Mouse (Mus musculus) limb, embryonic 15.5 days (tissue): ENCODE measurements around the gene Cxadr. TPM values are rescaled to one million over a fixed set of nuclear protein-coding genes. Genes with fewer than 3 reads are reported as not detected.

Experiments
- ATAC-seq: fragments of 200-750 bp; cut with Nextera tagmentation; 2 replicates; pipeline ENCODE4 v1.8.0; 2017; ENCODE audit warnings: low read depth, moderate TSS enrichment; ENCODE audit not compliant: insufficient number of reproducible peaks, low FRiP score, low TSS enrichment
- H3K27ac ChIP-seq: fragments of 300-500 bp; sonication (generic); 2 replicates; pipeline ENCODE4 v1.5.1; 2015; ENCODE audit warnings: moderate library complexity, mild to moderate bottlenecking, inconsistent platforms
- H3K27me3 ChIP-seq: fragments of 300-500 bp; sonication (generic); 2 replicates; pipeline ENCODE4 v1.6.1; 2015; ENCODE audit warnings: inconsistent platforms
- H3K36me3 ChIP-seq: fragments of 300-500 bp; sonication (generic); 2 replicates; pipeline ENCODE4 v1.6.1; 2015; ENCODE audit warnings: inconsistent platforms
- H3K4me1 ChIP-seq: fragments of 300-500 bp; sonication (generic); 2 replicates; pipeline ENCODE4 v1.6.1; 2015; ENCODE audit warnings: inconsistent platforms
- H3K4me2 ChIP-seq: fragments of 300-500 bp; sonication (generic); 2 replicates; pipeline ENCODE4 v1.6.1; 2015; ENCODE audit warnings: mild to moderate bottlenecking, inconsistent platforms
- H3K4me3 ChIP-seq: fragments of 300-500 bp; sonication (generic); 2 replicates; pipeline ENCODE4 v1.5.1; 2015; ENCODE audit warnings: mild to moderate bottlenecking, inconsistent platforms
- H3K9ac ChIP-seq: fragments of 300-500 bp; sonication (generic); 2 replicates; pipeline ENCODE4 v1.6.1; 2015; ENCODE audit warnings: inconsistent platforms
- H3K9me3 ChIP-seq: fragments of 300-500 bp; sonication (generic); 2 replicates; pipeline ENCODE4 v1.6.1; 2016; ENCODE audit warnings: inconsistent platforms
- WGBS: fragments of 180-500 bp; shearing (Covaris S2); methylation state at CpG from one replicate; pipeline ENCODE4 v1.1.7; 2015; 5-methylcytosine and 5-hydroxymethylcytosine counted together
- polyA plus RNA-seq: library from polyadenylated mRNA; unstranded; fragments of >200 nt; fragmentation: Nextera tagmentation; extraction: Ambion mirVana; gene quantifications from 2 replicates; pipeline ENCODE4 v1.2.1, GENCODE M21; 2015

Cxadr gene
- polyA plus RNA-seq, 1 experiment from 2014 or later, result 16.2 TPM

- no peak overlapping the region for H3K4me3 ChIP-seq
- no peak for ATAC-seq
These were observed 21.0 kb upstream of the Cxadr start for GRCm38 (mm10) chr16:78280093-78280881.

DNA sequence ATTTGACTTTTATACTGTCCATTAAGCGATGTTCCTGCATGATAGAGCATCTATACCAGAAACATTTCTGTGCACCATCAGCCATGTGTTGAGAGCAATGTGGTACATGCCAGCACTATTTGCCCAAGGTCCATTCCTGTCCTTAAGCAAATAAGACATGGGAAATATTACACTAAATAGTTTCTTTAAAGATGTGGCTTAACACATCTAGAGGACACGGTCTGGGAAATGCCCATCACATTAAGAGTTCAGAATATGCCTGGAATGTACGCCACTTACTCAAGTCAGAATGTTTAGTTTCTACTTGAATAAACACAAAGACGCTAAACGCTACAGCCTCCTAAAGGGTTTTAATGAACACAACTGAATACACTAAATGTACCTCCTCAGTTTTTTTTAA, 18.1 kb upstream of the Cxadr start:
- WGBS, result 80% methylated on average over 5 of the region's 5 CpGs
- Histone ChIP-seq H3K4me3 (no peak overlapping the region), H3K4me2 (no peak overlapping the region), H3K9me3 (no peaks in the 10 kb centered on the region), H3K27me3 (no peaks in the 10 kb centered on the region), H3K9ac (no peak overlapping the region), H3K36me3 (no peaks in the 10 kb centered on the region), H3K27ac (no peak overlapping the region), H3K4me1 (no peaks in the 10 kb centered on the region)
- no peak for ATAC-seq

More at GRCm38 (mm10) chr16:78280093-78280881, 21.0 kb upstream of the Cxadr start:
- 81% methylated on average over 5 of the region's 5 CpGs for WGBS
- no peak overlapping the region for H3K9ac ChIP-seq
- H3K27me3 ChIP-seq, result no peaks in the 10 kb centered on the region
- no peak overlapping the region for H3K4me2 ChIP-seq
- H3K36me3 ChIP-seq, result no peaks in the 10 kb centered on the region
- no peak overlapping the region for H3K27ac ChIP-seq
- no peaks in the 10 kb centered on the region for H3K9me3 ChIP-seq
- H3K4me1 ChIP-seq, result no peaks in the 10 kb centered on the region

DNA sequence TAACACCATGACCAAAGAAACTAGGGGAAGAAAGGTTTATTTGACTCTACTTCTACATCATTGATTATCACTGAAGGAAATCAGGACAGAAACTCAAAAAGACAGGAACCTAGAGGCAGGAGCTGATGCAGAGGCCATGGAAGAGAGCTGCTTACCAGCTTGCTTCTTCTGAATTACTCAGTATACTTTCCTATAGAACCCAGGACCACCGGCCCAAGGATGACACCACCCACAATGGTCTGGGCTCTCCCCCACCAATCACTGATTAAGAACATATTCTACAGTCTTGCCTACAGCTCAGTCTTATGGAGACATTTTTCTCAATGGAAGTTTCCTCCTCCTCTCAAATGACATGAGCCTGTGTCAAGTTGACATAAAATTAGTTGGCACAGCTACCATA, 7.2 kb upstream of the Cxadr start:
- Histone ChIP-seq H3K27ac (no peak overlapping the region), H3K4me2 (no peak overlapping the region), H3K36me3 (no peaks in the 10 kb centered on the region), H3K27me3 (no peaks in the 10 kb centered on the region), H3K4me1 (peaks cover 4% of the 10 kb centered on the region; the same call in 1 of the 2 replicates), H3K9ac (no peak overlapping the region), H3K9me3 (no peaks in the 10 kb centered on the region), H3K4me3 (no peak overlapping the region)
- WGBS, result 67% methylated on average over 1 of the region's 1 CpGs
- no peak for ATAC-seq

DNA sequence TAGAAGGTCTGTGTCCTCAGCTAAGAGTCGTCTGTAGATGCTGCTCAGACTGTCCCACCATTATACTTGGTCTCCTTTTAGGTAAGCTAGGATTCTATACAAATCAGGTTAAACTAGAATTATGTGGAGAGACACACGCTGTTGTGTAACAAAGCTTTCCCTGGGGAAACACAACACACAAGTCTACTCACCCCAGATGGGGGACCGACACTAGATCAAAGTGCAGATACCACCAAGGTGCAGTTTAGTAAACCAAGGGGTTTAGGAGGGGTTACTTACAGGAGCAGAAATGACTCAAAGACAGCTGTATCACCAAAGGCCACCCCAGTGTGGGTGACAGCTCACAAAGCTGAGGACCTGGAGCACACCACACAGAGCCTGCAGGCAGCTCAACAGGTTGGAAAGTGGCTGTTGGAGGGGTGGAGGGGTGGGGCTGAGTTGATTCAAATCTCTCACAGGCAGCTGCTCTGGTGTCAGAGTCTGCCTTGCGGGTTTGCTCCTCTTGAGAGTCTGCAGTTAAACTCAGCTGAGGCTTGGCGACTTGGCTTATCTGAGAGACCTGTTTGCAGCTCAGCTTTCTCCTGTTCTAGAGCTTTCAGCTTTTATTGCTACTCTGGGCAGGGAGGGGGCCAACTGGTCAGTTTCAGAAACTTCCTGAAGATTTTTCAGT, 6.5 kb upstream of the Cxadr start:
- 41% methylated on average over 5 of the region's 5 CpGs for WGBS
- Histone ChIP-seq H3K4me3 (no peak overlapping the region), H3K9ac (no peak overlapping the region), H3K9me3 (no peaks in the 10 kb centered on the region), H3K27me3 (no peaks in the 10 kb centered on the region), H3K36me3 (no peaks in the 10 kb centered on the region), H3K27ac (no peak overlapping the region), H3K4me2 (no peak overlapping the region), H3K4me1 (peaks cover 4% of the 10 kb centered on the region; the same call in 1 of the 2 replicates)
- no peak for ATAC-seq

- no peaks in the 10 kb centered on the region for H3K36me3 ChIP-seq
- no peak overlapping the region for H3K27ac ChIP-seq
- no peak overlapping the region for H3K9ac ChIP-seq
- no peak overlapping the region for H3K4me3 ChIP-seq
- no peak for ATAC-seq
- H3K27me3 ChIP-seq, result no peaks in the 10 kb centered on the region; the same call in 1 of the 2 replicates
- no peaks in the 10 kb centered on the region for H3K9me3 ChIP-seq
- peaks cover 5% of the 10 kb centered on the region; the same call in 1 of the 2 replicates for H3K4me1 ChIP-seq
- WGBS, result 48% methylated on average over 4 of the region's 4 CpGs
- no peak overlapping the region for H3K4me2 ChIP-seq
These were observed 5.7 kb upstream of the Cxadr start for GRCm38 (mm10) chr16:78295601-78296000.

- no peaks in the 10 kb centered on the region; the same call in 1 of the 2 replicates for H3K27me3 ChIP-seq
- H3K4me1 ChIP-seq, result peaks cover 10% of the 10 kb centered on the region; the same call in 1 of the 2 replicates
- 71% methylated on average over 9 of the region's 9 CpGs for WGBS
- H3K36me3 ChIP-seq, result no peaks in the 10 kb centered on the region
- H3K4me2 ChIP-seq, result no peak overlapping the region
- H3K9me3 ChIP-seq, result no peaks in the 10 kb centered on the region
- no peak overlapping the region for H3K9ac ChIP-seq
- H3K27ac ChIP-seq, result no peak overlapping the region
- H3K4me3 ChIP-seq, result no peak overlapping the region
- ATAC-seq, result no peak
These were observed 5.2 kb upstream of the Cxadr start for GRCm38 (mm10) chr16:78296114-78296513.

GRCm38 (mm10) chr16:78301831-78302677, 765 bp downstream of the Cxadr start:
- Histone ChIP-seq H3K4me3 (peak overlapping the region; percentile 74), H3K4me1 (0 out of 2 replicates have a peak, but pooled peaks cover 11% of the 10 kb centered on the region)
- WGBS, result under 1% methylated on average over 63 of the region's 65 CpGs

DNA sequence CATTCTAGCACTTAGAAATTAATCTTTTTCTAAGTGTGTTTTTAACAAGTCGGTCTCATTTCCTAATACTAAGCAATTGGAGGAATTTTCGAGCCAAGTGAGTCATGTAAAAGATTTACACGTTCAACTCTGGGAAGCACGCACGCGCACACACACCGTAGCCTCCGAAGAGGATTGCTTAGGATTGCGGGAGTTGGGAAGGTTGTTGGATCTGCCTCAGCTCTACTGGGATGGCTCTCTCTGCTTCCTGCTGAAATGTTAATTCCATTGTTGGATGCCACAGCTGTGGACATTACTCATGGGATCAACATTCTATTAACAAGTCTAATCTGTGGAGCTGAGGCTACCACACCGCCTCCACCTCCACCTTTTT, 1.4 kb downstream of the Cxadr start:
- Histone ChIP-seq H3K27ac (no peak overlapping the region), H3K9me3 (no peaks in the 10 kb centered on the region), H3K9ac (no peak overlapping the region), H3K4me3 (peak overlapping the region; percentile 74), H3K4me2 (peak overlapping the region; percentile 98), H3K27me3 (no peaks in the 10 kb centered on the region; the same call in 1 of the 2 replicates), H3K36me3 (no peaks in the 10 kb centered on the region), H3K4me1 (0 out of 2 replicates have a peak, but pooled peaks cover 11% of the 10 kb centered on the region)
- no peak for ATAC-seq
- 5% methylated on average over 10 of the region's 10 CpGs for WGBS

More at GRCm38 (mm10) chr16:78301831-78302677, 765 bp downstream of the Cxadr start:
- ATAC-seq, result peak; percentile 9; the same call in 1 of the 2 replicates
- H3K9me3 ChIP-seq, result no peaks in the 10 kb centered on the region
- peak overlapping the region; percentile 98 for H3K4me2 ChIP-seq
- peak overlapping the region; percentile 65 for H3K27ac ChIP-seq
- peak overlapping the region; percentile 66 for H3K9ac ChIP-seq
- H3K27me3 ChIP-seq, result no peaks in the 10 kb centered on the region; the same call in 1 of the 2 replicates
- H3K36me3 ChIP-seq, result no peaks in the 10 kb centered on the region

DNA sequence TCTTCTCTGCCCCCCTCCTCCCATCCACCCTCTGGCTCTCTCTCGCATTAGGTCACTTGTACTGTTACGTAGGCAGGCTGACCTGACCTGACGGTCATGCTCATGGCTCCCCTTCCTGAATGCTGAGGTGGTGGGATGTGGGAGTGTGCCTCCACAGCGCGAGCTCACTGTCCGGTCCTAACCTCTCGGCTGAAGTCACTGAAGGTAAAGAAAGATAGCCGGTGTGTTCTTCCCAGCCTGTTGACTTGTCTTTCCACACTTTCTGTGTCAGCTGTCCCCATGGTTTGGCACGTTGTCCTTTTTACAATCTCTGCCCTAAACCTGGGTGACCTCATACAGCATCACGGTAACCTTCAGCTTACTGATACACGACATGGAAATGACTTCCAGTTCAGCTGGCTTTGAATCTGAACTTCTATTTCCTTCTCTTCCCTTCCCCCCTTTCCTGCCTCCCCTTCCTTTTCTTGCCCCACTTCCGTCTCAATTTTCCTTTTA, 4.4 kb downstream of the Cxadr start:
- Histone ChIP-seq H3K4me1 (0 out of 2 replicates have a peak, but pooled peaks cover 10% of the 10 kb centered on the region), H3K27me3 (no peaks in the 10 kb centered on the region), H3K9me3 (no peaks in the 10 kb centered on the region), H3K9ac (no peak overlapping the region), H3K4me3 (no peak overlapping the region), H3K4me2 (no peak overlapping the region), H3K36me3 (no peaks in the 10 kb centered on the region), H3K27ac (no peak overlapping the region)
- 90% methylated on average over 12 of the region's 12 CpGs for WGBS
- ATAC-seq, result no peak

- Histone ChIP-seq H3K4me2 (no peak overlapping the region), H3K36me3 (no peaks in the 10 kb centered on the region), H3K27me3 (no peaks in the 10 kb centered on the region), H3K4me3 (no peak overlapping the region), H3K27ac (no peak overlapping the region), H3K9ac (no peak overlapping the region), H3K9me3 (no peaks in the 10 kb centered on the region), H3K4me1 (0 out of 2 replicates have a peak, but pooled peaks cover 4% of the 10 kb centered on the region)
- WGBS, result 86% methylated on average over 8 of the region's 8 CpGs
- no peak for ATAC-seq
These were observed 5.3 kb downstream of the Cxadr start for GRCm38 (mm10) chr16:78306606-78307005.

DNA sequence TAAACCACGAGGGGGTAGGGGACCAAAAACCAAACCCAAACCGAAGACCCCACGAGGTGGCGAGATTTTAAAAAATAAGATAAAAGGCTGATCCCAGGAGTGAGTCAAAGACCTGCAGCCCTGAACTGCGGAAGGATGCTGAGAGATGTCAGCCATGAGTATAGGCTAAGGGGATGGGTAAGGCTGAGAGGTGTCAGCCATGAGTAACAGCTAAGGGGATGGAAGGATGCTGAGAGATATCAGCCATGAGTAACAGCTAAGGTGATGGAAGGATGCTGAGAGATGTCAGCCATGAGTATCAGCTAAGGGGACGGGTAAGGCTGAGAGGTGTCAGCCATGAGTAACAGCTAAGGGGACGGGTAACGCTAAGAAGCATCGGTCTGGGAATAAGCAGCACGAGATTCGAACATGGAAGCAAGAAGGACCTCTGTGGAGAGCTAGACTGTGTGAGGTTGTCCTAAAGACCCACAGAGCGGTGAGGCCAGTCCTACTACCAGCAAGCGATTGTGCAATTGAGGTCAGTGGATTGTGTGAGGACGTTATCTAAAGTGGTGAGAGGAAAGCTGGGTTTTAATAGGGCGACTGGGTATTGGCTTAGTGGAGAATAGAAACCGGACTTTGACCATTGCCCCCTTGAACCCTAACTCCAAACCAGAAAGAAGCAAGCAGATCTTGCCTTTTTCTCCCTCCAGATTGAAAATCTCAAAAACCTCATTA, 6.3 kb downstream of the Cxadr start:
- no peak for ATAC-seq
- Histone ChIP-seq H3K27ac (no peak overlapping the region), H3K4me1 (0 out of 2 replicates have a peak, but pooled peaks cover 3% of the 10 kb centered on the region), H3K9ac (no peak overlapping the region), H3K4me3 (no peak overlapping the region), H3K36me3 (no peaks in the 10 kb centered on the region), H3K27me3 (no peaks in the 10 kb centered on the region), H3K9me3 (no peaks in the 10 kb centered on the region), H3K4me2 (no peak overlapping the region)
- 93% methylated on average over 16 of the region's 16 CpGs for WGBS
